Mouse (Mus musculus) hindbrain, embryonic 14.5 days (tissue): ENCODE results near the gene Traf5. TPM values are rescaled to one million over a fixed set of nuclear protein-coding genes. Genes with fewer than 3 reads are reported as not detected.

Experiments used
- ATAC-seq: fragments of 200-750 bp; cut with Nextera tagmentation; 2 replicates; pipeline ENCODE4 v1.8.0; 2017; ENCODE audit warnings: moderate number of reproducible peaks, mild to moderate bottlenecking, moderate TSS enrichment, moderate library complexity; ENCODE audit not compliant: low FRiP score
- DNase-seq: peaks from one replicate; pipeline ENCODE4 v3.0.0-alpha.2; 2015; ENCODE audit warnings: low spot score
- H3K27ac ChIP-seq: fragments of 300-500 bp; sonication (generic); 2 replicates; pipeline ENCODE4 v1.5.1; 2014; ENCODE audit warnings: mild to moderate bottlenecking, moderate library complexity
- H3K27me3 ChIP-seq: fragments of 300-500 bp; sonication (generic); 2 replicates; pipeline ENCODE4 v1.6.1; 2014; ENCODE audit warnings: mild to moderate bottlenecking, low read length, mixed read lengths; ENCODE audit not compliant: control insufficient read depth, insufficient read depth
- H3K36me3 ChIP-seq: fragments of 300-500 bp; sonication (generic); replicated peaks from 2 replicates; pipeline ENCODE4 v1.6.1; 2014; ENCODE audit not compliant: control insufficient read depth, insufficient read depth
- H3K4me1 ChIP-seq: fragments of 300-500 bp; sonication (generic); replicated peaks from 2 replicates; pipeline ENCODE4 v1.6.1; 2014; ENCODE audit warnings: antibody characterized with exemption, low read length, mixed read lengths; ENCODE audit not compliant: control insufficient read depth, insufficient read depth
- H3K4me2 ChIP-seq: fragments of 300-500 bp; sonication (generic); replicated peaks from 2 replicates; pipeline ENCODE4 v1.6.1; 2014; ENCODE audit warnings: mild to moderate bottlenecking, moderate library complexity
- H3K4me3 ChIP-seq: fragments of 300-500 bp; sonication (generic); replicated peaks from 2 replicates; pipeline ENCODE4 v1.5.1; 2014; ENCODE audit warnings: mild to moderate bottlenecking, low read length
- H3K9ac ChIP-seq: fragments of 300-500 bp; sonication (generic); 2 replicates; pipeline ENCODE4 v1.6.1; 2014
- H3K9me3 ChIP-seq: fragments of 300-500 bp; sonication (generic); 2 replicates; pipeline ENCODE4 v1.6.1; 2016; ENCODE audit warnings: low read length; ENCODE audit not compliant: control insufficient read depth
- WGBS: fragments of 180-500 bp; shearing (Covaris S2); extraction: QIAGEN DNeasy Blood & Tissue Kit; methylation state at CpG from one replicate; pipeline ENCODE4 v1.1.7; 2014; 5-methylcytosine and 5-hydroxymethylcytosine counted together
- polyA plus RNA-seq: library from polyadenylated mRNA; unstranded; fragments of >200 nt; fragmentation: Nextera tagmentation; extraction: Ambion mirVana; gene quantifications from 2 replicates; pipeline ENCODE4 v1.2.1, GENCODE M21; 2014

Traf5 gene
- polyA plus RNA-seq, 1 experiment from 2014 or later: 2.9 TPM

GRCm38 (mm10) chr1:192094451-192095170 is 2.3 kb upstream of the Traf5 start:
- Histone ChIP-seq H3K27ac (no peak overlapping the region), H3K4me3 (no peak overlapping the region), H3K9me3 (no peaks in the 10 kb centered on the region), H3K4me2 (no peak overlapping the region), H3K4me1 (no peaks in the 10 kb centered on the region), H3K27me3 (peaks cover 18% of the 10 kb centered on the region), H3K36me3 (peaks cover 9% of the 10 kb centered on the region), H3K9ac (no peak overlapping the region)
- ATAC-seq (no peak), DNase-seq (peak; percentile 67)
- WGBS: 65% methylated on average over 13 of the region's 13 CpGs

- WGBS: 33% methylated on average over 16 of the region's 16 CpGs
- peak; percentile 88 for ATAC-seq
- peak overlapping the region; percentile 50 for H3K9ac ChIP-seq
Observed at GRCm38 (mm10) chr1:192092879-192093660, 711 bp upstream of the Traf5 start.

DNA sequence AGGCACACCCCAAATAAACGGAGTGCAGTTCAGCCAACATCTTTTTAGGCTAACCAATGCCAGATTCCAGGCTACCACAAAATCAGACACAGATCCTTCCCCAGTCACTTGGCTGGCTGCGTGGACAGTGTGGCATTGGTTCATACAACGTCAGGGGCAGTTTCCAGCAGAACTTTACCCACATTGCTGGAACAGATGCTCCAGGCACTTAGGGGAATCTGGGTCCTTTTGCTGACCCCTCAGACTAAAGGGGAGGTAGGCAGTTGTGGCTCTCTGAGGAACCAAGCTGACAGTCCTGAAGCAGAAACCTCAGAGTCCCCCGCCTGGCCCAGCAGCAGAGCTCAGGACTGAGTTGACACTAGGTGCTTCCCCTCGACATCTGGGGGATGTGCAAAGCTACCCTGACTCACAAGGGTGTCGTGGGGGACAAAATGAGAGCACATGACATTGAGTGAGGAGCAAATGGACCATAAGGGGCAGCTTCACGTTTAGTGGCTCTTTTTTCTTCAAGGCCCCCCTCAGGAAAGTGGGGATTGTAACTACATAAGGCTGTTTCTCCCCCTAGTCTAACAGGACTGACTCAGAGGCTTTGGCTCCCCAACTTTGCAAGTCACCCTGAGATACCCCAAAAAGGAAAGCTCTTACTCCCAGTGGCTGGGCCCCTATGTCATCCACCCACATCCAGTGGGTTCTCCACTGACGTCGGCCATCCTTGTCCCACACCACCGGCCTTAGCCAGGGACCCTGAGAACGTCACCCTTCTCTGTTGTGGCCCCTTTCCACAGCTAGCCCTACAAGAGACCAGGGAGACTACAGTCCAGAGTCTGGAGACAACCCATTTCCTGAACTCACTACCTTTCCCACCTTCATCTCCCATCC is 1.4 kb downstream of the Traf5 start:
- Histone ChIP-seq H3K9ac (no peak overlapping the region), H3K27me3 (peaks cover 18% of the 10 kb centered on the region), H3K36me3 (no peaks in the 10 kb centered on the region), H3K27ac (no peak overlapping the region), H3K4me2 (no peak overlapping the region), H3K4me1 (no peaks in the 10 kb centered on the region), H3K4me3 (no peak overlapping the region), H3K9me3 (no peaks in the 10 kb centered on the region)
- DNase-seq: no peak
- no peak for ATAC-seq
- WGBS: 75% methylated on average over 11 of the region's 11 CpGs

More at GRCm38 (mm10) chr1:192092879-192093660, 711 bp upstream of the Traf5 start:
- H3K4me2 ChIP-seq: peak overlapping the region; percentile 93
- H3K27me3 ChIP-seq: peaks cover 18% of the 10 kb centered on the region
- H3K27ac ChIP-seq: no peak overlapping the region
- no peaks in the 10 kb centered on the region for H3K4me1 ChIP-seq
- peak; percentile 88 for DNase-seq
- peak overlapping the region; percentile 39 for H3K4me3 ChIP-seq
- H3K36me3 ChIP-seq: no peaks in the 10 kb centered on the region; the same call in 1 of the 2 replicates
- H3K9me3 ChIP-seq: no peaks in the 10 kb centered on the region

GRCm38 (mm10) chr1:192090281-192090680 is 2.1 kb downstream of the Traf5 start:
- WGBS: 93% methylated on average over 3 of the region's 3 CpGs

DNA sequence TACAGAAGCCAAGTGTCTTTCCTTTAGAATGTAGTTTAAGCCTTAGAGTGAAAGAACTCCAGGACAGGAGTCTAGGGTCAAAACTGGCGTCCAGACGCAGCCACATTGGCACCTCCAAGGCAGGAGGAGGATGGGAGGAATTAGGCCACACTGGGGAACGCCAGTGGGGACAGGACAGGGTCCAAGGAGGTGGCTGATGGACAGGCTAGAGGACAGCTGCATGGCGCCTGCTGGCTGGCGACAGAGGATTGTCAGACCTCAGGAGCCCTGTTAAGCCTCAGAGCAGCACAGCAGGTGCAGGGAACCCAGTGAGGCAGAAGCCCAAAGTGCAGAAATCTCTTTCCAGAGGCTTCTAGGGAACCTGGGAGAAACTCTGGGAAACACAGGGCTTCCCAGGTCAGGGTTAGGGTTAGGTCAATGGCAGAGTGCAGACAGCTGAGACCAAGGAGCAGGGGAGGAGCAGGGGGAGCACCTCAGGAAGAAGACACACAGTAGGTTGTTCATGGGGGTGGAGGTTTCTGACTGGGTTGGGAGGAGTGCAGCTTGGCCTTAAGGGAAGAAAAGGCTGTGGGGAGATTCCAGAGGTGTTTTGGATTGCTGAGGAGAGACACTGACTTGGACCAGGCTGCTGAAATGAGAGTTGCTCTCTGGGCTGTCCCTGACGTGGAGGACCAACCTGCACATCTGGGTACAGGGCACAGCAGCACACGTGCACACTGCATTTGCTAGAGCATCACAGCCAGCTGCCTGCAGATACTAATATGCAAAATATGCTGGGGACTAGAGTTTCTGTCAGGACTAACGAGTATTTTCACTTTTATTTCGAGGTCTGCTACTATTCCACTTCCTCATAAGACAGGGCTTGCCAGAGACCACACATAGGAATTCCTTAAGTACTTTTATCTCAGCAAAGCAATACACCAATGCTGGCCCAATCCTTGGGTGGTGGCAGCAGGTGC is 2.9 kb downstream of the Traf5 start:
- H3K9me3 ChIP-seq: no peaks in the 10 kb centered on the region
- H3K36me3 ChIP-seq: no peaks in the 10 kb centered on the region
- H3K27me3 ChIP-seq: peaks cover 18% of the 10 kb centered on the region
- no peak for DNase-seq
- H3K4me2 ChIP-seq: no peak overlapping the region
- WGBS: 61% methylated on average over 9 of the region's 9 CpGs
- ATAC-seq: no peak
- H3K4me1 ChIP-seq: no peaks in the 10 kb centered on the region
- H3K4me3 ChIP-seq: no peak overlapping the region
- H3K27ac ChIP-seq: no peak overlapping the region
- no peak overlapping the region for H3K9ac ChIP-seq

More at GRCm38 (mm10) chr1:192090281-192090680, 2.1 kb downstream of the Traf5 start:
- Histone ChIP-seq H3K4me2 (no peak overlapping the region), H3K27me3 (peaks cover 18% of the 10 kb centered on the region), H3K9me3 (no peaks in the 10 kb centered on the region), H3K9ac (no peak overlapping the region), H3K4me1 (no peaks in the 10 kb centered on the region), H3K36me3 (no peaks in the 10 kb centered on the region), H3K27ac (no peak overlapping the region), H3K4me3 (no peak overlapping the region)
- ATAC-seq (no peak), DNase-seq (no peak)

DNA sequence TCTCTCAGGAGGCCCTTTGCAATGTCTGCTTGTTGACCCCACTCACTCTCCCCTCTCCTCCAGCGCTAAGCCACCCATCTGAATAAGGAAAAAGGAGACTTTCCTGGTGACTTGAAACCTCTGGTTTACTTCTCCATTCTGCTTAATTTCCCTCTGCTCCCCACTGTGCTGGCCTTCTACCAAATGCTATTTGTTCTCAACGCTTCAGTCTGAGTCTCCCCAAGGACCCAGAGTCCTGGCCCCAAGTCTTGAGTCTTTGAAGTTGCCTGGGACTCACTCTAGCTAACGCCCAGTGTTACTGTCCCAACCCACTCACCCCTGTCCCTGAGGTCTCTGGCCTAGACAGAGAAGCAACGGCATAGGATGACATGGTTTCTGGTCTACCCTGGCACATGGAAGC is 4.3 kb downstream of the Traf5 start:
- Histone ChIP-seq H3K36me3 (no peaks in the 10 kb centered on the region), H3K4me1 (no peaks in the 10 kb centered on the region), H3K4me3 (no peak overlapping the region), H3K27ac (no peak overlapping the region), H3K27me3 (peaks cover 18% of the 10 kb centered on the region), H3K4me2 (no peak overlapping the region), H3K9ac (no peak overlapping the region), H3K9me3 (no peaks in the 10 kb centered on the region)
- no peak for DNase-seq
- WGBS: 72% methylated on average over 4 of the region's 4 CpGs
- ATAC-seq: no peak

- Histone ChIP-seq H3K4me3 (no peak overlapping the region), H3K4me2 (no peak overlapping the region), H3K9ac (no peak overlapping the region), H3K27ac (no peak overlapping the region), H3K27me3 (peaks cover 18% of the 10 kb centered on the region), H3K9me3 (no peaks in the 10 kb centered on the region), H3K36me3 (no peaks in the 10 kb centered on the region), H3K4me1 (no peaks in the 10 kb centered on the region)
- no peak for DNase-seq
- ATAC-seq: no peak
- WGBS: 83% methylated on average over 4 of the region's 4 CpGs
Observed at GRCm38 (mm10) chr1:192087098-192087497, 5.3 kb downstream of the Traf5 start.

- H3K27ac ChIP-seq: no peak overlapping the region
- WGBS: 91% methylated on average over 12 of the region's 12 CpGs
- no peak overlapping the region for H3K9ac ChIP-seq
- H3K9me3 ChIP-seq: no peaks in the 10 kb centered on the region
- ATAC-seq (no peak), DNase-seq (no peak)
- no peak overlapping the region for H3K4me3 ChIP-seq
- H3K36me3 ChIP-seq: no peaks in the 10 kb centered on the region
- H3K4me1 ChIP-seq: no peaks in the 10 kb centered on the region
- no peak overlapping the region for H3K4me2 ChIP-seq
- peaks cover 18% of the 10 kb centered on the region for H3K27me3 ChIP-seq
Observed at GRCm38 (mm10) chr1:192086279-192087037, 5.9 kb downstream of the Traf5 start.
